Mouse (Mus musculus) midbrain, embryonic 15.5 days (tissue): ENCODE measurements around the gene Kcnn4. TPM values are rescaled to one million over a fixed set of nuclear protein-coding genes. Genes with fewer than 3 reads are reported as not detected.

Experiments used
- ATAC-seq: fragments of 200-750 bp; cut with Nextera tagmentation; replicated peaks from 2 replicates; pipeline ENCODE4 v1.8.0; 2017; ENCODE audit warnings: moderate TSS enrichment
- H3K27ac ChIP-seq: fragments of 300-500 bp; sonication (generic); 2 replicates; pipeline ENCODE4 v1.5.1; 2015; ENCODE audit warnings: mild to moderate bottlenecking, inconsistent platforms
- H3K27me3 ChIP-seq: fragments of 300-500 bp; sonication (generic); replicated peaks from 2 replicates; pipeline ENCODE4 v1.6.1; 2015; ENCODE audit warnings: inconsistent platforms
- H3K36me3 ChIP-seq: fragments of 300-500 bp; sonication (generic); replicated peaks from 2 replicates; pipeline ENCODE4 v1.6.1; 2015; ENCODE audit warnings: inconsistent platforms
- H3K4me1 ChIP-seq: fragments of 300-500 bp; sonication (generic); 2 replicates; pipeline ENCODE4 v1.6.1; 2015; ENCODE audit warnings: inconsistent platforms
- H3K4me2 ChIP-seq: fragments of 300-500 bp; sonication (generic); 2 replicates; pipeline ENCODE4 v1.6.1; 2015; ENCODE audit warnings: inconsistent platforms, mild to moderate bottlenecking, moderate library complexity
- H3K4me3 ChIP-seq: fragments of 300-500 bp; sonication (generic); 2 replicates; pipeline ENCODE4 v1.5.1; 2015; ENCODE audit warnings: mild to moderate bottlenecking, inconsistent platforms
- H3K9ac ChIP-seq: fragments of 300-500 bp; sonication (generic); 2 replicates; pipeline ENCODE4 v1.6.1; 2015; ENCODE audit warnings: mild to moderate bottlenecking, inconsistent platforms
- H3K9me3 ChIP-seq: fragments of 300-500 bp; sonication (generic); 2 replicates; pipeline ENCODE4 v1.6.1; 2016; ENCODE audit warnings: inconsistent platforms
- WGBS: fragments of 180-500 bp; shearing (Covaris S2); methylation state at CpG from one replicate; pipeline ENCODE4 v1.1.7; 2015; ENCODE audit warnings: mixed read lengths; 5-methylcytosine and 5-hydroxymethylcytosine counted together
- polyA plus RNA-seq: library from polyadenylated mRNA; unstranded; fragments of >200 nt; fragmentation: Nextera tagmentation; extraction: Ambion mirVana; gene quantifications from 2 replicates; pipeline ENCODE4 v1.2.1, GENCODE M21; 2015

The Kcnn4 gene
- polyA plus RNA-seq, 1 experiment from 2014 or later: 0.92 TPM

- H3K9ac ChIP-seq: no peak overlapping the region
- no peaks in the 10 kb centered on the region for H3K4me1 ChIP-seq
- no peak overlapping the region for H3K4me3 ChIP-seq
- 65% methylated on average over 6 of the region's 6 CpGs for WGBS
- H3K36me3 ChIP-seq: no peaks in the 10 kb centered on the region
- no peak overlapping the region for H3K27ac ChIP-seq
- H3K4me2 ChIP-seq: no peak overlapping the region
- no peak for ATAC-seq
- H3K27me3 ChIP-seq: no peaks in the 10 kb centered on the region
- no peaks in the 10 kb centered on the region for H3K9me3 ChIP-seq
Measured at GRCm38 (mm10) chr7:24384070-24384469, 14.0 kb downstream of the Kcnn4 start.

GRCm38 (mm10) chr7:24384827-24385226 lies 14.8 kb downstream of the Kcnn4 start:
- peak overlapping the region; percentile 30 for H3K4me2 ChIP-seq
- no peaks in the 10 kb centered on the region for H3K4me1 ChIP-seq
- no peaks in the 10 kb centered on the region for H3K36me3 ChIP-seq
- no peak overlapping the region for H3K9ac ChIP-seq
- peak overlapping the region; percentile 12; the same call in 1 of the 2 replicates for H3K4me3 ChIP-seq
- no peak overlapping the region for H3K27ac ChIP-seq
- no peaks in the 10 kb centered on the region for H3K27me3 ChIP-seq
- no peaks in the 10 kb centered on the region for H3K9me3 ChIP-seq
- WGBS: 9% methylated on average over 11 of the region's 11 CpGs
- peak; percentile 45; the same call in 1 of the 2 replicates for ATAC-seq

- no peak for ATAC-seq
Measured at GRCm38 (mm10) chr7:24387059-24387556, 17.0 kb downstream of the Kcnn4 start.

GRCm38 (mm10) chr7:24389516-24390187 lies 19.6 kb downstream of the Kcnn4 start:
- Histone ChIP-seq H3K36me3 (no peaks in the 10 kb centered on the region), H3K4me3 (no peak overlapping the region), H3K4me2 (no peak overlapping the region), H3K9ac (no peak overlapping the region), H3K4me1 (no peaks in the 10 kb centered on the region), H3K27me3 (no peaks in the 10 kb centered on the region), H3K27ac (no peak overlapping the region), H3K9me3 (no peaks in the 10 kb centered on the region)
- ATAC-seq: no peak
- WGBS: 68% methylated on average over 13 of the region's 13 CpGs

More at GRCm38 (mm10) chr7:24387059-24387556, 17.0 kb downstream of the Kcnn4 start:
- no peaks in the 10 kb centered on the region for H3K27me3 ChIP-seq
- H3K27ac ChIP-seq: no peak overlapping the region
- no peak overlapping the region for H3K4me2 ChIP-seq
- no peaks in the 10 kb centered on the region for H3K36me3 ChIP-seq
- H3K9me3 ChIP-seq: no peaks in the 10 kb centered on the region
- no peak overlapping the region for H3K9ac ChIP-seq
- WGBS: 78% methylated on average over 10 of the region's 10 CpGs
- no peak overlapping the region for H3K4me3 ChIP-seq
- no peaks in the 10 kb centered on the region for H3K4me1 ChIP-seq

- no peak overlapping the region for H3K9ac ChIP-seq
- no peak overlapping the region for H3K4me2 ChIP-seq
- H3K4me3 ChIP-seq: no peak overlapping the region
- H3K27ac ChIP-seq: no peak overlapping the region
- H3K27me3 ChIP-seq: no peaks in the 10 kb centered on the region
- WGBS: 56% methylated on average over 7 of the region's 7 CpGs
- H3K36me3 ChIP-seq: no peaks in the 10 kb centered on the region
- H3K9me3 ChIP-seq: no peaks in the 10 kb centered on the region
- no peaks in the 10 kb centered on the region for H3K4me1 ChIP-seq
- no peak for ATAC-seq
Measured at GRCm38 (mm10) chr7:24390512-24390911, 20.4 kb downstream of the Kcnn4 start.

GRCm38 (mm10) chr7:24391077-24391476 lies 21.0 kb downstream of the Kcnn4 start:
- Histone ChIP-seq H3K9ac (no peak overlapping the region), H3K9me3 (no peaks in the 10 kb centered on the region), H3K4me2 (no peak overlapping the region), H3K27me3 (no peaks in the 10 kb centered on the region), H3K27ac (no peak overlapping the region), H3K4me3 (no peak overlapping the region), H3K36me3 (no peaks in the 10 kb centered on the region), H3K4me1 (no peaks in the 10 kb centered on the region)
- ATAC-seq: no peak
- WGBS: 57% methylated on average over 5 of the region's 5 CpGs

GRCm38 (mm10) chr7:24391687-24392086 lies 21.6 kb downstream of the Kcnn4 start:
- Histone ChIP-seq H3K36me3 (no peaks in the 10 kb centered on the region), H3K4me3 (no peak overlapping the region), H3K27me3 (no peaks in the 10 kb centered on the region), H3K4me1 (no peaks in the 10 kb centered on the region), H3K9ac (no peak overlapping the region), H3K9me3 (no peaks in the 10 kb centered on the region), H3K4me2 (no peak overlapping the region), H3K27ac (no peak overlapping the region)
- WGBS: 74% methylated on average over 2 of the region's 2 CpGs
- no peak for ATAC-seq

DNA sequence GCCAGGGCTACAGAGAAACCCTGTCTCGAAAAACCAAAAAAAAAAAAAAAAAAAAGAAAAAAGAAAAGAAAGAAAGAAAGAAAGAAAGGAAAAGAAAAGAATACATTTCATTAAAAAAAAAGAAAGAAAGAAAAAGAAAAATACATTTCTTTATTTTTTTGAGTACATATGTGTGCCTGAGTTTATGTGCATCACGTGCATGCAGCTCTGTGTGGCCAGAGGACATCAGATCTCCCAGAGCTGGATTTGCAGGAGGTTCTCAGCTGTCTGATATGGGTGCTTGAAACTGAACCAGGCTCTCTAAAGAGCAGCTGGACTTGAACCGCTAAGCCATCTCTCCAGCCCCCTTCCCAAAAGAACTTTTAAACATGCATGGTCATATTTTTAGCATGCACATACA lies 24.0 kb downstream of the Kcnn4 start:
- 80% methylated on average over 3 of the region's 3 CpGs for WGBS
- H3K4me3 ChIP-seq: no peak overlapping the region
- H3K4me2 ChIP-seq: no peak overlapping the region
- H3K27me3 ChIP-seq: no peaks in the 10 kb centered on the region
- H3K4me1 ChIP-seq: no peaks in the 10 kb centered on the region
- no peak overlapping the region for H3K27ac ChIP-seq
- ATAC-seq: no peak
- no peaks in the 10 kb centered on the region for H3K9me3 ChIP-seq
- H3K36me3 ChIP-seq: no peaks in the 10 kb centered on the region
- no peak overlapping the region for H3K9ac ChIP-seq

DNA sequence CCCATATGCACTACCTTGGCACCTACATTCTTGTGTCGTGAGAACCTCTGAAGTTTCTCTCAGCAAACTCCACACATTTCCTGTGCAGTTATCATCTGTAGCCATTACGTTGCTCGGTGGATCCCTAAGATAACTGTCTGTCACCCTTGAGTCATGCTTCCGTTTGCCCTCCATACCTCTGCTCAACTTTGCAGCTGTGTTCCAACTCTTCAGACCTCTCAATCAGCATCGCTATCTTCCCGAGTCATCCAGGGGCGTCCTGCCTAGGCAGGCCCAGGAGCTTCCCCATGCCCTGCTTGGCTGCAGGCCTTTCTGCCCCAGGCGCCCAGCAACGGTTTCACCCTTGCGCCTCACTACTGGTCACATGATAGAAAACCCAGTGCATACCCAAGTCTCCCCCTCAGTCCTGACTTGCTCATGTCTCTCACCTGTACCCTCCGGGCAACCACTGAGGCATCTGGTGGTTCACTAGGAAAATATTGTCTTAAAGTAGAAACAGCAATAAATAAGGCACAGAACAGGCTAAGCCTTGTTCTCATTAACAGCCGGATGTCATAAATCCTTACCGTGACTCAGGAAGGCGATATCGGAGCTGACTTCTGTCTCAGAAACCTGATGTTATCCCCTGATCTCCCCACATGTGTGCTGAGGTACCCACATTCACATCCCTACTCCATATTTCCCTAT lies 24.6 kb downstream of the Kcnn4 start:
- Histone ChIP-seq H3K36me3 (no peaks in the 10 kb centered on the region), H3K27ac (no peak overlapping the region), H3K4me1 (no peaks in the 10 kb centered on the region), H3K9ac (no peak overlapping the region), H3K4me2 (no peak overlapping the region), H3K9me3 (no peaks in the 10 kb centered on the region), H3K27me3 (no peaks in the 10 kb centered on the region), H3K4me3 (no peak overlapping the region)
- WGBS: 86% methylated on average over 15 of the region's 15 CpGs
- no peak for ATAC-seq

DNA sequence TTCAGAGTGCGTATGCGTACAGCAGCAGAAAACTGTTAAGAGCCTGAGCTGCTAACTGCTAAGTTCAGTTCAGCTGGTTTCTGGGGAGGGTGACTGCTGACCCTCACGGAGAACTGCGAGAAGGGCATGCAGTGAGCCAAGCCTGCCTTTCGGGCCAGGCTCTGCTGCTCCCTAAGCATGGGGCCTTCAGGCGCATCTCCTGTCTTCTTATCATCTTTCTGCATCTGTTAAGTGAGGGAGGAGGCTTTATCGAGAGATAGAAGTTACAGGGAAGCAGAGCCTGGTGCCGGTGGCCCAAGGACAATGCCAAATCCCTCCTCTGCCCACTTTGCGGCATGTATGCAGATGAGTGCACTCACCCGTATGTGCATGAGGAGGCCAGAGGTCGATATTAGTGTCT lies 26.8 kb downstream of the Kcnn4 start:
- Histone ChIP-seq H3K4me2 (no peak overlapping the region), H3K9ac (no peak overlapping the region), H3K27me3 (no peaks in the 10 kb centered on the region), H3K4me1 (peaks cover 12% of the 10 kb centered on the region), H3K27ac (no peak overlapping the region), H3K4me3 (no peak overlapping the region), H3K36me3 (no peaks in the 10 kb centered on the region), H3K9me3 (no peaks in the 10 kb centered on the region)
- no peak for ATAC-seq
- 85% methylated on average over 11 of the region's 11 CpGs for WGBS

DNA sequence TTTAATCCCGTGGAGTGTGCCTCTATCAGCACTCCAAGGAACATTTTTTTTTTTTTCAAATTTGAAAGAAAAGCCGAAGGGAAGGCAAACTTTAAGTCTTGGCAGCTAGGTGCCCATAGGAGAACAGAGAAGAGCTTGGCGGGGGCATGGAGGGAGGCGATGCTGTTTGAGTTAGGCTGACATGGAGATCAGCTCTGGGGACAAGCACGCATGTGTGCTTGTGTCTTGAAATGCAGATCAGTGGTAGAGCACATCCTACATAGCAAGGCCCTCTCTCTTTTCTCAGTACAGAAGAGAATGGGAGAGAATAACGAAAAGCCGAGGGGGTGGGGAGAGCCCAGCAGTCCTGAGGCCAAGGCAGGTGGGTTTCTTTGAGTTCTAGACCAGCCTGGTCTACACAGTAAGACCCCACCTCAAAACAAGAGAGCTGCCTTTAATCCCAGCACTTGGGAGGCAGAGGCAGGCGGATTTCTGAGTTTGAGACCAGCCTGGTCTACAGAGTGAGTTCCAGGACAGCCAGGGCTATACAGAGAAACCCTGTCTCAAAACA lies 28.4 kb downstream of the Kcnn4 start:
- H3K9me3 ChIP-seq: no peaks in the 10 kb centered on the region
- H3K4me2 ChIP-seq: no peak overlapping the region
- no peak overlapping the region for H3K9ac ChIP-seq
- WGBS: 95% methylated on average over 8 of the region's 8 CpGs
- peaks cover 7% of the 10 kb centered on the region for H3K36me3 ChIP-seq
- H3K27me3 ChIP-seq: no peaks in the 10 kb centered on the region
- ATAC-seq: no peak
- H3K4me3 ChIP-seq: no peak overlapping the region
- H3K4me1 ChIP-seq: peaks cover 12% of the 10 kb centered on the region
- no peak overlapping the region for H3K27ac ChIP-seq

DNA sequence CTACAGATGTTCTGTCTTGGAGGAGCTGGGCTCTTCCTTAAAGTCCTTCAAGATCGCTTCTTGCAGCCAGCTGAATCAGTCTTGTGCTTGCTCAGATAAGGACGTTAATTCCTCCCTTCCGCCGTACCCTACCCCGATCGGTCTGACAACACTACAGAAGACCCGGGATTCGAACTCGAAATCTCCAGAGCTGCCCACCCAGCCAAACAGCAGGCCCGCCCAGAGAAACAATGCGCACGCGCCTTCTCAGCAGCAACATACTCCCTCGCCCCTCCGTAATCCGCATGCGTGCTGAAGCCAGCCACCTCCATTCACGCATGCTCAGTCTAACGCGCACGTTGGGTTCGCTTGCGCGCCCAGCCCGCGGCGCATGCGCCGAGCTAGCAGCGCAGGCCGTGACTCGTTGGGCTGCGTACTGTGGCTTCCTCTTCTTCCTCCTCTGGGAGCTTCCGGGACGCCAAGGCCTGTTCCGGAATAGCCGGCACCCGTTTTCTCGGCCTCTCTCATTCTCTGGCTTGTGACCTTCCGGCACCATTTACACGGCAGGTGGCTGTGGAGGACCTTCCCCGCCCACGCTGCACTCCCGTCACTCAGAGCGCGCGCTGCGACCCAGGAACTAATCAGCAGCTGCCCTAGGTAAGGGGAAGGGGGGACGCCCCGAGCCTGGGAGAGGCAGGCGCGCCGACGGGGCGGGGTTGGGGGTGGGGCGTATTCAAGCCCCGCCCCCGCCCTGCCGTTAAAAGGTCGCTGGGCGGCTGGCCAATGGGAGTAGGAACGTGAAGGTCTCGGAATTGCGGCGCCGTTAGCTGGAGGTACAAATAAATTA lies 29.4 kb downstream of the Kcnn4 start, which contains the start of gene Smg9:
Gene Smg9 (plus strand): TSS at position 364 of the 826 bp plus-strand sequence.
- H3K36me3 ChIP-seq: peaks cover 16% of the 10 kb centered on the region
- H3K4me2 ChIP-seq: peak within 1 kb of the TSS; percentile 57
- no peaks in the 10 kb centered on the region for H3K9me3 ChIP-seq
- H3K27ac ChIP-seq: peak within 1 kb of the TSS; percentile 99
- peak within 1 kb of the TSS; percentile 74 for H3K4me3 ChIP-seq
- peak within 1 kb of the TSS; percentile 76 for H3K9ac ChIP-seq
- peaks cover 12% of the 10 kb centered on the region for H3K4me1 ChIP-seq
- H3K27me3 ChIP-seq: no peaks in the 10 kb centered on the region
- ATAC-seq: peak; percentile 96
- WGBS: 4% methylated on average over 66 of the region's 66 CpGs
